Mouse (Mus musculus): ENCODE data around the gene Vstm2a. TPM values are rescaled to one million over a fixed set of nuclear protein-coding genes. Genes with fewer than 3 reads are reported as not detected.

The Vstm2a gene
- polyA plus RNA-seq, 1 experiment = 0.15 TPM

DNA sequence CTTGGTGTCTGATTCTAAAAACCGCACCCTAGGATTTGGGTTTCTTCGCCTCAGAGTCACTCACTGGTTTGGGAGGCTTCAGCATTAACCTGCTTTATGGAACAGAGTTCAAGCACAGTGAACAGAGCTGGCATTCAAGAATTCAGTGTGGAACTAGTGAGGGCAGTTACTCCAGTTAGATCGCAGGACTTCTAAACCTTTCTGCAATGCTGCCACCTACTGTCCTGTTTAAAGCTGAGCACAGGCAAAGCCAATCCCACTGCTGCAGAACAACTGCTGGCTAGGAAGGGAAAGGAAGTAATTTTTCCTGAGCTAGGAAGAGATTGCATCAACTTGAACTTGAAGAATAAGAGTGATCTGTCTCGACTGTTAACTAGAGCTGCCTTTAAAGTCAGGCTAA, 155.1 kb downstream of the Vstm2a start:
- no peaks in the 10 kb centered on the region for H3K4me1 ChIP-seq (replicated peaks; ENCODE audit: control insufficient read depth, insufficient read depth, low read length)
- 35% methylated on average over 4 of the region's 4 CpGs for WGBS
- DNase-seq = no peak
- no peaks in the 10 kb centered on the region for H3K27me3 ChIP-seq (ENCODE audit: control insufficient read depth, insufficient read depth, low read length)
- H3K27ac ChIP-seq (ENCODE audit: control insufficient read depth, insufficient read depth, low read length) = no peak overlapping the region
- TF ChIP-seq POLR2A (IDR thresholded peaks at IDR 0.05; ENCODE audit: control insufficient read depth, extremely low read depth, insufficient read depth, low read length, poor library complexity) (no peak), CTCF (IDR thresholded peaks at IDR 0.05; ENCODE audit: borderline replicate concordance, control insufficient read depth, extremely low read depth, insufficient read depth, low read length, poor library complexity) (no peak)
- H3K36me3 ChIP-seq (ENCODE audit: control insufficient read depth, insufficient read depth, low read length) = no peaks in the 10 kb centered on the region
- no peak overlapping the region for H3K4me3 ChIP-seq (ENCODE audit: control insufficient read depth, insufficient read depth, low read length)

DNA sequence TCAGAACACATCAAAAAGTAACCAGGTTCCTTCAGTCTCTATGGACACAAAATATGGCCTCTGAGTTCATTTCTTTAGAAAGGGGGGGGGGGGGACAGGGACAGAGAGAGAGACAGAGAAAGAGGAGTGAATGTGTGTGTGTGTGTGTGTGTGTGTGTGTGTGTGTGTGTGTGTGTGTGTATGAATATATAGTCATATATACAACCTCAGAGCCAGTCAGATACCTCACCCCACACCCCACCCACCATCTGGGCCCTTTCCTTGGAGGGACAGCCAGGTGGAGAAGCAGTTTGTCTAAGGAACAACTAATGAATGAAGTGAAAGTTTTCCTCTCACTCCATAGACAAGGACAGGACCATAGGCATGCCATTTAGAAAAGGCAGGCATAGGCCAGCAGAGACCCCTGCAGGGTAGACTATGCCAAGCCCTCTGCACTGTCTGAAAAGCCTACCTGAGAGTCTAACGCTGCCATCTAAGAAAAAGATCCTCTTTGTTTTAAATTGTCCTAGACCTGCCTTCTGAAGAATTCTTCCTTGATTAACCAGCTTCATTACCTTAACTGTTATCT, 155.6 kb downstream of the Vstm2a start:
- no peak for DNase-seq
- TF ChIP-seq CTCF (IDR thresholded peaks at IDR 0.05; ENCODE audit: borderline replicate concordance, control insufficient read depth, extremely low read depth, insufficient read depth, low read length, poor library complexity) = no peak
- no peak for TF ChIP-seq POLR2A (IDR thresholded peaks at IDR 0.05; ENCODE audit: control insufficient read depth, extremely low read depth, insufficient read depth, low read length, poor library complexity)
- H3K4me1 ChIP-seq (replicated peaks; ENCODE audit: control insufficient read depth, insufficient read depth, low read length) = no peaks in the 10 kb centered on the region
- no peaks in the 10 kb centered on the region for H3K27me3 ChIP-seq (ENCODE audit: control insufficient read depth, insufficient read depth, low read length)
- WGBS = 70% methylated on average over 1 of the region's 1 CpGs
- no peak overlapping the region for H3K4me3 ChIP-seq (ENCODE audit: control insufficient read depth, insufficient read depth, low read length)
- no peak overlapping the region for H3K27ac ChIP-seq (ENCODE audit: control insufficient read depth, insufficient read depth, low read length)
- no peaks in the 10 kb centered on the region for H3K36me3 ChIP-seq (ENCODE audit: control insufficient read depth, insufficient read depth, low read length)

DNA sequence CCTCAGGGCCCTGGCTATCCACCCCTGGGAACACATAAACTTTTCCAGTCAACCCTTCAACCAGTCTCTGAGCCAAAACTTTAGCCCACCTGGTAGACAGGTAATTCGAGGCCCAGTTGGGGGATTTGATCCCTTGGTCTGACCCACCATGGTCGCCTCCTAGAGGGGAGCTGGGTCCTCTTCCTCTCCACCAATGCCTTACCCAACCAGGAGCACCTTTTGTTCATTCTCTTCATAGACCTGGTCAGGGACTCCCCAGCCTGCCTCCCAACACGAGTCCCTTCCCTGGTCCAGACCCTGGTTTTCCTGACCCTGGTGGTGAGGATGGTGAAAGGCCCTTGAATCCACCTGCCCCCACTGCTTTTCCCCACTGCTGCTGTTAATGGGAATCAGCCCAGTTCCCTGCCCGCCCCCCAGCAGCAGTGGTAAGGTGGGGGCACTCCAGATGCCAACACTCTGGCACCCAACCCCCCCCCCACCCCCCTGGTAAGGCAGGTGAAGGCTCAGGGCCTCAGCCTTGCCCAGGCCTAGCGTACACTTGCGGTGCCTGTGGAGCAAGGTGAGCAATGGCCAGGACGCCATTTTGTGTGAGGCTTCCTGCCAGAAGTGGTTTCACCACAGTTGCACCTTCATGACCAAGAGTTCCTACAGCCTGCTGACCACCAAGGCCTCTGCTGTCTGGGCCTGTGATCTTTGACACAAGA, 182.2 kb downstream of the Vstm2a start:
- TF ChIP-seq CTCF (IDR thresholded peaks at IDR 0.05; ENCODE audit: borderline replicate concordance, control insufficient read depth, extremely low read depth, insufficient read depth, low read length, poor library complexity) = no peak
- WGBS = 95% methylated on average over 7 of the region's 7 CpGs
- Histone ChIP-seq H3K27ac (ENCODE audit: control insufficient read depth, insufficient read depth, low read length) (no peak overlapping the region), H3K27me3 (ENCODE audit: control insufficient read depth, insufficient read depth, low read length) (no peaks in the 10 kb centered on the region), H3K4me1 (replicated peaks; ENCODE audit: control insufficient read depth, insufficient read depth, low read length) (no peaks in the 10 kb centered on the region), H3K4me3 (ENCODE audit: control insufficient read depth, insufficient read depth, low read length) (no peak overlapping the region), H3K36me3 (ENCODE audit: control insufficient read depth, insufficient read depth, low read length) (no peaks in the 10 kb centered on the region)
- no peak for DNase-seq
